Mouse (Mus musculus) kidney, postnatal 0 days (tissue): ENCODE data around the gene Vangl1. TPM values are rescaled to one million over a fixed set of nuclear protein-coding genes. Genes with fewer than 3 reads are reported as not detected.

ENCODE experiments used
- ATAC-seq: fragments of 200-750 bp; cut with Nextera tagmentation; replicated peaks from 2 replicates; pipeline ENCODE4 v1.8.0; 2017; ENCODE audit warnings: low read depth, moderate number of reproducible peaks, moderate TSS enrichment, moderate library complexity; ENCODE audit not compliant: low FRiP score
- DNase-seq: peaks from one replicate; pipeline ENCODE4 v3.0.0-alpha.2; 2016; ENCODE audit warnings: low spot score
- H3K27ac ChIP-seq: fragments of 300-500 bp; sonication (generic); 2 replicates; pipeline ENCODE4 v1.5.1; 2014; ENCODE audit warnings: mild to moderate bottlenecking
- H3K27me3 ChIP-seq: fragments of 300-500 bp; sonication (generic); 2 replicates; pipeline ENCODE4 v1.6.1; 2014; ENCODE audit warnings: low read length, mixed read lengths; ENCODE audit not compliant: insufficient read depth
- H3K36me3 ChIP-seq: fragments of 300-500 bp; sonication (generic); 2 replicates; pipeline ENCODE4 v1.6.1; 2014; ENCODE audit warnings: low read length, mixed read lengths; ENCODE audit not compliant: insufficient read depth
- H3K4me1 ChIP-seq: fragments of 300-500 bp; sonication (generic); replicated peaks from 2 replicates; pipeline ENCODE4 v1.6.1; 2014; ENCODE audit warnings: antibody characterized with exemption, low read length, mixed read lengths; ENCODE audit not compliant: insufficient read depth
- H3K4me2 ChIP-seq: fragments of 300-500 bp; sonication (generic); 2 replicates; pipeline ENCODE4 v1.6.1; 2014; ENCODE audit warnings: mild to moderate bottlenecking, low read length, moderate library complexity, mixed read lengths
- H3K4me3 ChIP-seq: fragments of 300-500 bp; sonication (generic); replicated peaks from 2 replicates; pipeline ENCODE4 v1.5.1; 2014; ENCODE audit warnings: low read depth, low read length
- H3K9ac ChIP-seq: fragments of 300-500 bp; sonication (generic); 2 replicates; pipeline ENCODE4 v1.6.1; 2014; ENCODE audit warnings: low read depth, low read length
- H3K9me3 ChIP-seq: fragments of 300-500 bp; sonication (generic); replicated peaks from 2 replicates; pipeline ENCODE4 v1.6.1; 2016; ENCODE audit warnings: low read length, inconsistent platforms, mixed read lengths
- CTCF ChIP-seq: IDR thresholded peaks from 2 replicates; pipeline ENCODE4 v1.5.1; 2016; ENCODE audit warnings: antibody characterized with exemption, low read depth, mild to moderate bottlenecking, moderate library complexity
- WGBS: fragments of 180-500 bp; shearing (Covaris S2); extraction: QIAGEN DNeasy Blood & Tissue Kit; methylation state at CpG from one replicate; pipeline ENCODE4 v1.1.7; 2014; 5-methylcytosine and 5-hydroxymethylcytosine counted together
- polyA plus RNA-seq: library from polyadenylated mRNA; unstranded; fragments of >200 nt; fragmentation: Nextera tagmentation; extraction: Ambion mirVana; gene quantifications from 2 replicates; pipeline ENCODE4 v1.2.1, GENCODE M21; 2015

The Vangl1 gene
- polyA plus RNA-seq, 1 experiment from 2014 or later: 12.8 TPM

GRCm38 (mm10) chr3:102179869-102180268, 24.6 kb downstream of the Vangl1 start:
- Histone ChIP-seq H3K9ac (no peak overlapping the region), H3K27ac (no peak overlapping the region), H3K36me3 (peaks cover 13% of the 10 kb centered on the region; the same call in 1 of the 2 replicates), H3K4me1 (no peaks in the 10 kb centered on the region), H3K27me3 (no peaks in the 10 kb centered on the region), H3K4me2 (no peak overlapping the region), H3K4me3 (no peak overlapping the region), H3K9me3 (no peaks in the 10 kb centered on the region)
- no peak for TF ChIP-seq CTCF
- ATAC-seq (no peak), DNase-seq (no peak)
- 90% methylated on average over 4 of the region's 4 CpGs for WGBS

- TF ChIP-seq CTCF: no peak
- ATAC-seq: no peak
- Histone ChIP-seq H3K4me2 (no peak overlapping the region), H3K27me3 (no peaks in the 10 kb centered on the region), H3K9ac (no peak overlapping the region), H3K27ac (no peak overlapping the region), H3K9me3 (no peaks in the 10 kb centered on the region), H3K4me1 (no peaks in the 10 kb centered on the region), H3K4me3 (no peak overlapping the region), H3K36me3 (0 out of 2 replicates have a peak, but pooled peaks cover 7% of the 10 kb centered on the region)
- WGBS: 93% methylated on average over 12 of the region's 12 CpGs
- no peak for DNase-seq
These were observed 26.5 kb downstream of the Vangl1 start for GRCm38 (mm10) chr3:102177837-102178615.

DNA sequence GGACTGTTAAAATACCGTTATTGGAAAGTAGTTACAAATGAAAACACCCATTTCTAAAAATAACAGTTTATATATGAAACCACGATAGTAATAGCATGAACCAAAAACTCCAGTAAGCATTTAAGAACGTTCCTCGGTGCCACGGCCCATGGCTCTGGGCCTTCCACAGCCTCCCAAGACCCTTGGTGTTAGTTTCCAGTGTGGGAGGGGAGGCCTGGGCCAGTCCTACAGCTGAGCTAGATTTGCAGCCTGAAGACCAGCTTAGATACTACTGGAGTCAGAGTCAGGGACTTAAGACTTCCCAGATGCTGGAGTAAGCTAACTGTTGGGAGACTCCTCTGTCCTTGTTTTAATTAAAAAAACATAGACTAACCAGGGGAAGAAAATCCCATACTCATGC, 28.4 kb downstream of the Vangl1 start:
- H3K4me1 ChIP-seq: no peaks in the 10 kb centered on the region
- H3K27me3 ChIP-seq: no peaks in the 10 kb centered on the region
- H3K9ac ChIP-seq: no peak overlapping the region
- TF ChIP-seq CTCF: no peak
- no peak for ATAC-seq
- DNase-seq: peak; percentile 45
- H3K27ac ChIP-seq: peak overlapping the region; percentile 57; the same call in 1 of the 2 replicates
- H3K4me3 ChIP-seq: no peak overlapping the region
- no peaks in the 10 kb centered on the region for H3K9me3 ChIP-seq
- 30% methylated on average over 5 of the region's 5 CpGs for WGBS
- no peak overlapping the region for H3K4me2 ChIP-seq
- 0 out of 2 replicates have a peak, but pooled peaks cover 3% of the 10 kb centered on the region for H3K36me3 ChIP-seq

- DNase-seq: peak; percentile 56
- no peak overlapping the region for H3K27ac ChIP-seq
- H3K9ac ChIP-seq: no peak overlapping the region
- 73% methylated on average over 18 of the region's 18 CpGs for WGBS
- no peak overlapping the region for H3K4me2 ChIP-seq
- 0 out of 2 replicates have a peak, but pooled peaks cover 3% of the 10 kb centered on the region for H3K36me3 ChIP-seq
- no peaks in the 10 kb centered on the region for H3K9me3 ChIP-seq
- no peak; the same call in 1 of the 2 replicates for ATAC-seq
- H3K27me3 ChIP-seq: no peaks in the 10 kb centered on the region
- no peaks in the 10 kb centered on the region for H3K4me1 ChIP-seq
- no peak overlapping the region for H3K4me3 ChIP-seq
- TF ChIP-seq CTCF: no peak
These were observed 28.8 kb downstream of the Vangl1 start for GRCm38 (mm10) chr3:102175701-102176100.

DNA sequence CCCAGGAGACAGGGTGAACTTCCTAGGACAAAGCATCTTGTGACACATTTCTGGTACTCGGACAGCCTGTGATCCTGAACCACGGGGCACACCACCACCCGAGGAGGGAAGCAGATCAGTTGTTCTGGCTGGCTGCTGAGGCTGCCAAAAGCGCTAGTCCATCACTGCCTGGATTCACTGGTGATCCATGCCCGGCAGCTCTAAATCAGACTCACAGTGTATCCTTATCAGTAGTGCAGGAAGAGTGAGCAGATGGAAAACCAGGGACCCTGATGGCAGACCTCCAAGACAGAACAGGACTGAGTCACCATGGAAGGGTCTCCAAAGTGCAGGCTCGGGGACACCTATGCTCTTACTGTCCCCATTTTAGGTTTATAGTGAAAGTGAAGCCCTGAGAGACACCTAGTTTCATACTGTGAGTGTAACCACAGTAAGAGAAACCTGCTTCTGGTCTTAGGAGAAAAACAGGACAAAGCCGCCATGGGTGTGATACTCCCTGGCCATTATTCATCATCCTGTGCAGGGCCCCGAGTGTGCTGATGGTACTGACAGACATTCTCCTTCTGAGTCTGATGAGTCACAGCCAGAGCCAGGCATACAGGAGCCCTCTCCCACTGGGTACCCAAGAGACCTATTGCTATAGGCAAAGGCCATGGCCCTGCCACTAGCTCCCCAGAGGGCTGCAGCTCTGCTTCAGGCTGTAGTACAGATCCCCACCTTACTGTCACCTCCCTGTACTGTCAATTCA, 30.2 kb downstream of the Vangl1 start:
- Histone ChIP-seq H3K9me3 (no peaks in the 10 kb centered on the region), H3K9ac (no peak overlapping the region), H3K4me3 (no peak overlapping the region), H3K4me2 (no peak overlapping the region), H3K27ac (no peak overlapping the region), H3K36me3 (0 out of 2 replicates have a peak, but pooled peaks cover 3% of the 10 kb centered on the region), H3K4me1 (peaks cover 5% of the 10 kb centered on the region; the same call in 1 of the 2 replicates), H3K27me3 (no peaks in the 10 kb centered on the region)
- 49% methylated on average over 8 of the region's 8 CpGs for WGBS
- no peak for TF ChIP-seq CTCF
- DNase-seq (no peak), ATAC-seq (no peak)

GRCm38 (mm10) chr3:102169197-102169905, 35.1 kb downstream of the Vangl1 start:
- peak; percentile 83 for DNase-seq
- Histone ChIP-seq H3K9me3 (no peaks in the 10 kb centered on the region), H3K36me3 (0 out of 2 replicates have a peak, but pooled peaks cover 9% of the 10 kb centered on the region), H3K9ac (no peak overlapping the region), H3K27me3 (no peaks in the 10 kb centered on the region), H3K4me1 (peaks cover 5% of the 10 kb centered on the region; the same call in 1 of the 2 replicates), H3K27ac (peak overlapping the region; percentile 8; the same call in 1 of the 2 replicates), H3K4me3 (no peak overlapping the region), H3K4me2 (no peak overlapping the region)
- WGBS: 36% methylated on average over 13 of the region's 13 CpGs
- no peak for ATAC-seq
- no peak for TF ChIP-seq CTCF
